Mouse (Mus musculus) embryonic fibroblast, embryonic 13.5 days (primary cell): ENCODE results near the gene Atl3.

ENCODE experiments used
- CTCF ChIP-seq: IDR thresholded peaks from 2 replicates; pipeline ENCODE4 v1.5.1; 2011; ENCODE audit warnings: mild to moderate bottlenecking, control low read depth, low read length, moderate library complexity, borderline replicate concordance; ENCODE audit not compliant: insufficient read depth
- POLR2A ChIP-seq: IDR thresholded peaks from 2 replicates; pipeline ENCODE4 v1.6.1; 2011; ENCODE audit warnings: low read depth, mild to moderate bottlenecking, control low read depth, low read length, moderate library complexity

DNA sequence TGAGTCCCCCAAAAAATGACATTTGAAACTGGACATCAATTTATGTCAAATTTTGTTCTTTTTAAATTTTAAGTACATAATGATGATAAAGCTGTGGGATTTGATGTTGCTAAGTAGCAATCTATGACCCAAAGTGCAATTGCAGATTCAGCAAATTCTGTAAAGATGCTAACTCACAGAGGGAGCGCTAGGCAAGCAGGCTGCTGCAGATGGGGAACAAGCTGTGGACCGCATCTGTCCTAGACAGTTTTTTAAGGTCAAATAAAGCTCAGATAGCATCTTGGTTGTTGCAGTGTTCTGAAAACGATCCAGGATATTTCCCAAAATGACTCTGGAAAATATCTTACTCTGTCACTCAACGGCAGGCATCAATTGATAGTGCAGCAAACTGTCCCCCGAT is 9.8 kb upstream of the Atl3 start:
- TF ChIP-seq CTCF (no peak), POLR2A (no peak)
